Mouse (Mus musculus) kidney, adult 2 months (tissue): ENCODE data around the gene Sema4d.

Experiments
- CTCF ChIP-seq: fragments of 200-500 bp; conservative IDR thresholded peaks from 2 replicates; pipeline ENCODE4 v1.5.1; 2011; ENCODE audit warnings: low read depth, mild to moderate bottlenecking, control low read depth, low read length, moderate library complexity, mixed read lengths; ENCODE audit not compliant: insufficient read depth, insufficient read length
- POLR2A ChIP-seq: fragments of 200-500 bp; IDR thresholded peaks from one replicate; pipeline ENCODE4 v1.6.1; 2011; ENCODE audit warnings: low read depth, low read length, control low read depth

DNA sequence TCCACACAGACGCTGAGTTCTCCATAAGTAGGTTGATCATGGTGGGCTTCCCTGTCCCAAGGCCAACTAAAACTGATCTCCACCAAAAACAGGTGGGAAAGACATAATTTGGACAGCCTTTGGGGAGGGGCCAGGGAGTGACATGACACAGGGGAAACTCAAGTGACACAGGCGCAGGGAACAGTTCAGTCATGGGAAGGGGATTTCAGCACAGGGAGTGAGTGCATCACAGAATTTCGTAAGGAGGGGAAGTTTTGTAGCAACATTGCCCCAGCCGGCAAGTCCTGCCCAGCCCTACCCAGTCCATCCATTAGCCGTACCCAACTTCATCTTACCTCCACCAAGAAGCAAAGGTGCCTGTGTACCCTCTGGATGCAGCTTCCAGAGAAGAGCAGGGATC lies 52.8 kb downstream of the Sema4d start:
- no peak for TF ChIP-seq POLR2A
- TF ChIP-seq CTCF, result no peak
